Mouse (Mus musculus) right cerebral cortex, postnatal 10 days (tissue): ENCODE measurements around the gene Gls2.
"Not testable (repeated sequence)": the region's sequence is repeated elsewhere in the genome, so short reads cannot be mapped to it uniquely, and the experiment has no call there.

Source experiments
- DNase-seq, 2 experiments: peaks; one replicate each; pipeline ENCODE4 v3.0.0; 2021; ENCODE audit warnings: low spot score in 2 of 2

The Gls2 gene

DNA sequence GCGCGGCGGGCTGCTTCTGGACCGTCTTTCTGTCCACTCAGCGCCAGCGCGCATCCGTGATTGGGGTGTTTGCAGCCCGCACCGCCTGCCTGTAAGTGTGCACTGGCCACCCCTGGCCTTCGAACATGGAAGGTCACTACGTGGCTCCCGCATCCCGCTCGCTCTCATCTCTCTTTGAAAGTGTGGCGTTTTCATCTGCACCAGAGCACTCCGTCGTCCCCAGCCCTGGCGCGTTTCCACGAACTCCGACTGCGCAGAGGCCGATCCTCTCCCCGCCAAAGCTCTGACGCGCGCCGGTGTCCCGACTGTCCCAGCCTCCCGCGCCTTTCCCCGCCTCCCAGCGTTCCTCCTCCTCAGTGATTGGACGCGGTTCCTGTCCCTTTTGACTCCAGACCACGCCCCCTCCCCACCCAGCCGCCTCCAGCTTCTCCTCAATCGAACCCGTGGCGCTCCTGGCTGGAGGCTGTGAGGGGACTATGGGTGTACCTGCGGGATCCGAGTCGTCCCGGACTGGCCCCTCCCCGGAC is at the start of gene Gls2:
Gls2 (plus strand) TSS at position 434 of the 527 bp plus-strand sequence.
- peak; percentile 98 to 99 for DNase-seq

DNA sequence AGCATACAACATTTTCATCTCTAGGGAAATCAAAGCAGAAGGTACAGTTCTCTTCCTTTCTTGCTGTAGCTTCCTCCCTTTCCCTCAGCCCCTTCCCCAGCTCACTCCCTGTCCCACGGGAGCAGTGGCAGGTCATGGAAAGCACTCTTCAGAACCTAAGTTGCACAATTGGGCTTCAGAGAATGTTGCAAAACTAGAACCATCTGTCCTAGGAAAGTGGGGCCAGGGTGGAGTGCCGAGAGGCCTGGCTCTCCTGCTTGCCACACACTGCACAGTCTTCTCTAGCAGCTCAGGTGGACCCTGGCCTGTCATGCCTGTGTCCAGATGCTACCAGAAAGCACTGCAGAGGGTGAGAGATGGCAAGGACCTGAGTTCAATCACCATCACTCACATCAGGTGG is 49.3 kb upstream of the Gls2 start:
- no peak for DNase-seq

DNA sequence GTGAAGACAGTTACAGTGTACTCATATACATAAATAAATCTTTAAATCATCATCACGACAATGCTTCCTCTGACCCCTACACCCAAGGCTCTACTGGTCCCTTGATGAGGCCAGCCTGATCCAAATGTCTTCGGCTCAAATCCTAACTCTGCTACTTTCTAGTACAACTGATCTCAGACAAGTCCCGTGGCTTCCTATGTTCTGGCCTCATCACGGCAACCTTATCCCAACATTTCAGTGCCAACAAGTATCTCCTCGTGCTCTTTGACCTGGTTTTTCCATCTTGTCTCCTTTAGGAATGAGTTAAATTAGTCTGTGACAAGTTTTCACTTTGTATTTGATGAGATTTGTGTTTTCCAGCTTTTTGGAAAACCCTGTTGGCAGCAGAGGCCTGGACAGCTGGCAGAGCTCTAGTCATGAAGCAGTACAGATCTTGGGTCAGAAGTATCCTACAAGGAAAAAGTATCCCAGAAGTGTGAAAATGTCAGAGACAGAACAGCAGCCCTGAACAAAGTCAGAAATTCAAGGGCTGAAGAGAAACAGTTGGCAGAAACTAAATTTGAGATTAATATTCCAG is 45.4 kb upstream of the Gls2 start:
- DNase-seq: no peak

DNA sequence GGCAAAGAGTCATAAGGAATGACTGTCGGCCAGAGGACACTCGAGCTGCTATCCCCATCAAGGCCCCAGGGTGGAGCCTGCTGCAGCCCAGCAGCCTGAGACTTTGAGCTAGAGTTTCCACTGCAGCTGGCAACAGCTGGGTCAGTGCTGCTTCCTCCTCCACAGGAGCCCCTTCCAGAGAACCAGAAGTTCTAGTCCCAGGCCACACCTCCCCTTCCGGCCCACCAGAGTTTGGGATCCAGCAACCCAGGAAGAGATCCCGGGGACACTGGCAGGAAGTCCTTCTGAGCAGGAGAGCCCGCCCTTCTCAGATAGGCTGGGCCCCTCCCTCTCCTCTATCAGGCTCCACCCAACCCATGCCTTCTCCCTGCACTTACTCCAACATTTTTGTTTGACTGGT is 44.7 kb upstream of the Gls2 start:
- DNase-seq: peak in 1 of 2 experiments; percentile 34

DNA sequence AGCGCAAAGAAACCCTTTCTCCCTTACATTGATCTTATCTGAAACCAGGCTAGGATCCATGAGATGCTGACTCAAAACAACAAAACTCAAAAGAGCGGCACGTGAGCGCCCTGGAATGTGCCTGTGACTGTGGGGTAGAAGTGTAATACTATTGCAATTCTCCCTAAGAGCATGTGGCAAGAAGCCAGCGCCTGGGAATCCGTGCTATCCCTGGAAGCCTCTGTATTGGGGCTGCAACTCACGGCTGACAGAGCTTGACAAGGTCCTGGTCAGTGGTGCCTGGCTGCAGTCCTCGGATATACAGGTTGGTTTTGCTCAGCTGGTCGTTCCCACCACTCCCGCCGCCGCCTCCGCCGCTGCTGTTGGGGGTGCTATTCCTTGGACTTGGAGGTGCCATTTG is 43.3 kb upstream of the Gls2 start:
- DNase-seq: no peak

DNA sequence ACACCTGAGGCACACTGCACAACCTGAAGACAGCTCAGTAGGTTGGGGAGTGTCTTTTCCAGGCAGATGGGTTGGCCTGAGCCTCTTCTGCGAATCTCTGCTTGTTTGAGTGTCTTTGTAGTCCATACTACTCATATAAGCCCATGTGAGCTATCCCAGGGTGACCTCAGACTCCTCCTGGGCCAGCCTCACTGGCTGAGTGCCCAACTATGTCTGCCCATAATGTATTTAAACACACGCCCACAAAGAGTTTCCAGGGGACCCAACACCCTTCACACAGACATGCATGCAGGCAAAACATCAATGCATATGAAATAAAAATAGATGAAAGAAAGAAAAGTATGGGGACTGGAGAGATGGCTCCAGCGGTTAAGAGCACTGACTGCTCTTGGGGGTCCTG is 40.3 kb upstream of the Gls2 start:
- DNase-seq: no peak

DNA sequence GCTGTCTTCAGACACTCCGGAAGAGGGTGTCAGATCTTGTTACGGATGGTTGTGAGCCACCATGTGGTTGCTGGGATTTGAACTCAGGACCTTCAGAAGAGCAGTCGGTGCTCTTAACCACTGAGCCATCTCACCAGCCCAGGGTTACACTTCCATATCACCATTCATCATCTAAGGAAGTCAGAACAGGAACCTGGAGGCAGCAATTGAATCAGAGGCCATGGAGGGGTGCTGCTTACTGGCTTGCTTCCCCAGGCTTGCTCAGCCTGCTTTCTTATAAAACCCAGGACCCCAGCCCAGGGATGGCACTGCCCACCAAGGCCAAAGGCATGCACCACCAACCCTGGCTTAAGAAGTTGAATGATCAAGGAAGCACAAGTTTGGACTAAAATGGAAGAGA is 28.5 kb upstream of the Gls2 start:
- DNase-seq: not testable (repeated sequence)

DNA sequence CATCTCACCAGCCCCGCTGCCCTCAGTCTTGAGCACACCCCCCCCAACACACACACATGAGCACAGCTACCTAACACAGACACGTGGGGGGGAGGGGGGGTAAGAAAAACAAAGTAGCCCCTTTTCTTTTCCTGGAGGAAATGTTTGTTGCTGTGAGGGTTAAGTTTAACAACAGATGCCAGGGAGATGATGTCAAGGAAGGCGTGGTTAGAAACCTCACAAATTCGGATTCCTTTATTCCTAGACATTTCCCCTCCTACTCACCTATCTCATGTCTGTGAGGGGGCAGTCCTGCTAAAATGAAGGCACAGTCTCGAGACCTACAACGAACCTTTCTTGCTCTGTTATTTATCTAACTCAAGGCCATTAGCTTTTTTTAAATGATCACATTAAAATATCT is 27.2 kb upstream of the Gls2 start:
- DNase-seq: no peak

DNA sequence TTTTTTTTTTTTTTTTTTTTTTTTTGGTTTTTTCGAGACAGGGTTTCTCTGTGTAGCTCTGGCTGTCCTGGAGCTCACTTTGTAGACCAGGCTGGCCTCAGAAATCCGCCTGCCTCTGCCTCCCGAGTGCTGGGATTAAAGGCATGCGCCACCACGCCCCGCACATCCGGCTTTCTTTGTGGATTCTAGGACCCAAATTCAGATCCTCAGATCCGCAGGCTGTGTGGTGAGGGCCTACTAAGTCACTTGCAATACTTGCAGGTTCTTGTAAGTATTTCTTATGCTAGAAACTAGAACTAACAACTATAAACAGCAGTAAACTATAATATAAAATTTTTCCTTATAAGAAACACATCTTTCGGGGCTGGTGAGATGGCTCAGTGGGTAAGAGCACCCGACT is 22.9 kb upstream of the Gls2 start:
- not testable (repeated sequence) for DNase-seq

DNA sequence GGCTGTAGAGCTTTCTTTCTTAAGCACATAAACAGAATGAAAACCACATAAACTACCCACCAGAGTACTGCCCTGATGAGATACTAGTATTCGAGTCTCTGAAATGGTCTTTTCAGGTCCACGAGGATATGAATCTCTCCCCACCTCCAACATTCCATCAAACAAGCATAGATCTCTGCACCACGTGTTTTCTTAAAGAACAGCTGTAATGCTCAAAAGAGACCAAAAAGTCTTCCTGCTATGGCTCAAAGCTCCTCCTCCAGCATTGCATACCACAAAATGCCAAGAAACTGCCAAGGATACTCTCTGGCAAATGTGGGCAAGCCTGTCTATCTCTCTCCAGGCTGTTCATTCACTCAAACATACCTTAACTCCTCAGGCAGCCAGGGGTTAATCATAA is 19.0 kb upstream of the Gls2 start:
- no peak for DNase-seq

DNA sequence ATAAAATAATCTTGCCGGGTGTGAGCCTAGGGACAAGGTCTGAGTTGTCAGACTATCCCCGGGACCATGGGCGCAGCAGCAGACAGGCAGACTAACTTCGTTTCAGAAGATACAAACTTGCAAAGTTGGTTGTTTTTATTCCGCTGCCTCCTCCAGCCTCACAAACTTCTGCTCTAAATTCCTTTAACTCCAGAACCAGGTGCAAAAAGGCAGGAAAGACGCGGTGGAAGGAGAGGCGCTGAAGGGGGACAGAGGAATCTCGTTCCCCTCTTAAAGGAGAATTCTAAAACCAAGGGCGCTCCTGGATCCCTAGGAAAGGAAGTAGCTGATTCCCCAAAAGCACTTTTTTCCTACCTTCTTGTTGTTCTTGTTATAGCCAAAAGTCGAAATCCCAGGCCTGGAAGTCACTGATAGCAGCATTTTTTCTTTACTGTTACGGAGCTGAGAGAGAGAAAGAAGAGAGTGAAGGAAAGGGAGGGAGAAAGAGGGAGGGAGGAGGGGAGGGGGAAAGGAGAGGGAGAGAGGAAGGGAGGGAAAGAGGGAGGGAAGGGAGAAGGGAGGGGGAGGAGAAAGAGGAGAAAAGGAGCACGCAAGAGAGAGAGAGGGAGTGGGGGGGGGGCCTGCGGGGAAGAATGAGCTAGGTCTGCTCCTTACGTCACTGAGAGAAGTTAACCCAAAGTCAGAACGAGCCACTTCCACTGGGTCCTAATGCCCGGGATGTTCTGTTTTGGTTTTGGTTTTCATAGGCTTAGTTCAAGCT is 18.1 kb upstream of the Gls2 start:
- peak; percentile 45 to 49 for DNase-seq

DNA sequence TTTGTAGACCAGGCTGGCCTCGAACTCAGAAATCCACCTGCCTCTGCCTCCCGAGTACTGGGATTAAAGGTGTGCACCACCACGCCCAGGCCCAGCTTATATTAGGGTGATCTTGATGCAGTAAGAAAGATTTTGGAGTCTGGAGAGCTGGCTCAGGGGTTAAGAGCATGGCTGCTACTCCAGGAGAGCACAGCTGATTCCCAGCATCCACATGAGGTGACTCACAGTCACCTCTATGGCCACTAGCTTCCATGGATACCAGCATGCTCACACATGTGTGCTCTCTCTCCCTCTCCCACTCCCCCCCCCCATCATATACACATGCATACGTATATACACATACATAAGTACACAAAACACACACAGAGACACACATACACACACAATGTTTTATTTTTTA is 16.9 kb upstream of the Gls2 start:
- no peak for DNase-seq

DNA sequence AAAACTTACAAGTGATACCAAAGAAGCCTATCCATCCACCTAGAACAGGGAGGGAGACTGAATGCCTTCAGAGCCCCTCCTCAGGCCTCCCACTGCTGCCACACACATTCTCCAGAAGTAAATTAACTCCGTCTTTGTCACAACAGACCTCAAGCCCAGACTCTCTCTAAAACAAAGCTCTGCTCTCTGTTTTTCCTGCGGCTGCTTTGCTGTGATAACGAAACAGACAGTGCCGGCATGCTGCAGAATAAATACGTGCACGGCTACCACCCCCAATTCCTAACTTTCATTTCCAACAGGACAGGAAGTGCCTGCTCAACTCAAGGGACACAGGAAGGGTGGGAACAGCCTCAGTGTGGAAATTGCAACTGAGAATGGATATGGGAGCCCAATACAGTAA is 14.3 kb upstream of the Gls2 start, which contains the start of gene Rbms2:
Rbms2 (minus strand) TSS at position 309 of the 400 bp plus-strand sequence.
- DNase-seq: no peak

DNA sequence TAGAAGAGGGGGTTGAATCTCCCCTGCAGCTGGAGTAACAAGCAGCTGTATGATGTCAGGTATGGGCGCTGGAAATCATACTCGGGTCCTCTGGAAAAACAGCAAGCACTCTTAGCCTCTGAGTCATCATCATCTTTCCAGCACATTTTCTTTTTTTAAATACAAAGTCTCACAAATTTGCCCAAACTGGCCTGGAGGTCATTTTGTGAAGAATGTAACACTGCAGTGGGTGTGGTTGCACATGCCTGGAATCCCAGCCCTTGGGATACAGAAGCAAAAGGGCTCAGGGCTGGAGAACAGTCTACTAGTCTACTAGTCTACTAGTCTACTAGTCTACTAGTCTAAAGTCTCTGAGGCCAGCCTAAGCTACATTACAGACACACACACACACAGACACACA is 10.0 kb upstream of the Gls2 start:
- DNase-seq: no peak

DNA sequence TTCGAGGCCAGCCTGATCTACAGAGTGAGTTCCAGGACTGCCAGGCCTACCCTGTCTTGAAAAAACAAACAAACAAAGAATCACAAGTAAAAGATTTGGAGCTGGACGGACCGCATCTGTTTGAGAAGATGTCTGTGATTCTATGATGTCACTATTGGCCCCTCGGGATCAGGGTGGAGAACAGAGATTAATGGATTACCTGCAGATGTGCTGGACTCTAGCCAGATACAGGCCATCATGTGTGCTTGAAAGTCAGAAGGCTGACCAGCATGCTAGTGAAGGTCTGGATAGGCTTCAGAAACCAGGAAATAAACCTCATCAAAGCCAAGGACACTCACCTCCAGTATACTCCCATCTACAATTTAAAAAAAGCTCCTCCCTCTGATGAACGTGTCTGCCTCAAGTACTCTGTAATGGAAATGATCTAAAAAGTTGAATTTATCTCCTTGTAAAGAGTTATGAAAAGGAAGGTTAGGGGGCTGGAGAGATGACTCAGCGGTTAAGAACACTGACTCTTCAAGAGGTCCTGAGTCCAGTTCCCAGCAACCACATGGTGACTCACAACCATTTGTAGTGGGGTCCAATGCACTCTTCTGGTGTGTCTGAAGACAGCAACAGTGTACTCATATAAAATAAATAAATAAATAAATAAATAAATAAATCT is 8.8 kb upstream of the Gls2 start:
- no peak for DNase-seq

DNA sequence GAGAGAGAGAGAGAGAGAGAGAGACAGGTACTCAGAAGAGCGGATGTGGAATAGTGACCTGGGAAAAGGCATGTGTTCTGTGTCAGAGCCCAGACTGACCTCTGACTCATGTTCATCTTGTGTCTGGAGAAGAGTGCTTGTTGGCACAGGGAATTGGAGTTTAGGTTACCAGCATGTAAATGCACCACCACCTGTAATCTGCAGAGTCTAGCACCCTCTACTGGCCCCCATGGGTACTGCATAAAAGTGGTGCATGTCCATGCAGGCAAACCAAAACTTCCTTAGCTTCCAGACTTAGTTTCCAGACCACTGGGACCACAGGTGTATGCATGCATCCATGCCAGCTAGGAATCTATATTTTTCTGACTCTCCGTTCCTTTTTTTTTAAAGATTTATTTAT is 8.3 kb upstream of the Gls2 start:
- peak; percentile 63 to 76 for DNase-seq

DNA sequence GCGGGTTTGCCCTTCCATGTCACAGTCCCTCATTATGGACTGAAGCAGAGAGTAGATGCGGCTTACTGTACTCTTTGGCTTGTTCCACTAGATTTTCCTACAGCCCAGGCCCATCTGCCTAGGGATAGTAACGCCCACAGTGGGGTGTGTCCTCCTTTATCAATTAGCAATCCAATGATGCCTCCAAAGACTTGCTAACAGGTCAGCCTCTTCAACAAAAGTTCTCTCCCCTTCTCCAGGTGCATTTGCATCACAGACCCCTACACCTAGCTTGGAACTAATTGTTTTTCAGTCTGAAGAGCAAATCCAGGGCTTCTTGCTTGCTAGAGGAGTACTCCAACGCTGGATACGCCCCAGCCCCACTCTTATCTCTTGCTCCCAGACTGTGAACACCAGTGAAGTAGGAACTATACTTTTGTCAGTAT is 7.1 kb upstream of the Gls2 start:
- no peak for DNase-seq

DNA sequence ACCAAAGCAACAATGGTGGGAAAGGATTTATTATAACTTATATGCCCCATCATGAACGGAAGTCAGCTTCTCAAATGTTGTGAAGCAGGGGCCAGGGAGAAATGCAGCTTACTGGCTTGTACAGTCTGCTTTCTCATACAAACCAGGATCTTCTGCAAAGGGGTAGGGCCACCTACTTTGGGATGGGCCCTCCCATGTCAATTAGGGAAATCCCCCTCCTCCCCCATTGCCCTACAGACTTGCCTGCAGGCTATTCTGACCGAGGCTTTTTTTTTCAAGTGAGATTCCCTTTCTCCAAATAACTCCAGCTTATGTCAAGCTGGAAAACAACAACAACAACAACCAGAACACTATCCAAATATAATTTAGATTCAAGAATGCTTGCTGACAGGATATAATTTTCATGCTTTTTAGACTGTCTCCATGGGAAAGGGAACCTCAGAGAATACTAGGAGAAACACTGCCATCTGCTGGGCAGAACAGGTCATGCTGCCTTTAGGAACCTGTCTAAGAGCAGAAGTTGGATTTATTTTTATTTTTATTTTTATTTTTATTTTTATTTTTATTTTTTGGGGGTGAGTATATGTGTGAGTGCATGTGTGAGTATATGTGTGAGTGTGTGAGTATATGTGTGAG is 5.9 kb upstream of the Gls2 start:
- peak; percentile 78 to 85 for DNase-seq

DNA sequence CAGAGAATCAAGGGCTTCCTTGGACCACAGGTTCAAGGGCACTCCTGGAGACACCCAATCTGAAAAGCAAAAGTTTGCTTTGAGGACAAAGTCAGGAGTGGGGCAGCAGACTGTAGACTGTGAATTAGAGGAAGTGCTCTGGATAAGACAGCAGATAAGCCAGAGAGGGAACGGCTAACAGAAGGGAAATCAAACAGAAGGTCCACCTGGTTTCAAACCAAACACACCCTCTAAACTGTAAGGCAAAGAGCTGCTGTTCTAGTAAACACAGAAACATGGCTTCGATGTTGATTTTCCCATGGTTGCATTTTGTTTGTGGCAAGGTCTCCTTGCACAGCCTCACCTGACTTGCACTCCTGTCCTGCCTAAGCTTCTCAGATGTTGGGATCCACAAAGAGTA is 2.8 kb upstream of the Gls2 start:
- DNase-seq: no peak

DNA sequence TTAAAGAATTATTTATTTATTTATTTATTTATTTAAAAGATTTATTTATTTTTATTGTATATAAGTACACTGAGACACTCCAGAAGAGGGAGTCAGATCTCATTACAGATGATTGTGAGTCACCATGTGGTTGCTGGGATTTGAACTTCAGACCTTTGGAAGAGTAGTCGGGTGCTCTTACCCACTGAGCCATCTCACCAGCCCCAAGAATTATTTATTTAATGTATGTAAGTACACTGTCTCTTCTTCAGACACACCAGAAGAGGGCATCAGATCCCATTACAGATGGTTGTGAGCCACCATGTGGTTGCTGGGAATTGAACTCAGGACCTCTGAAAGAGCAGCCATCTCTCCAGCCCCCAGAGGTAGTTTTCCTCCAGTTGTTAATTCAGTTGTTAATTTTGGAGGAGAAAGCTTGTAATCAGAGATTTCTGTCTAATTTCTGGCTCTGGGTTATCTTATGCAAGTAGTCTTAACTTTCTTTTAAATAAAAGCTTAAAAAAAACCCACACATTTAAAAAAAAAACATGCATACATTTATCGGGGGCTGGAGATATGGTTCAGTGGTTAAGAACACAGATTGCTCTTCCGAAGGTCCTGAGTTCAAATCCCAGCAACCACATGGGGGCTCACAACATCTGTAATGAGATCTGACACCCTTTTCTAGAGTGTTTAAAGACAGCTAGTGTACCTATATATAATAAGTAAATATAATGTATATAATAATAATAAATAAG is 2.1 kb upstream of the Gls2 start:
- DNase-seq: not testable (repeated sequence)

DNA sequence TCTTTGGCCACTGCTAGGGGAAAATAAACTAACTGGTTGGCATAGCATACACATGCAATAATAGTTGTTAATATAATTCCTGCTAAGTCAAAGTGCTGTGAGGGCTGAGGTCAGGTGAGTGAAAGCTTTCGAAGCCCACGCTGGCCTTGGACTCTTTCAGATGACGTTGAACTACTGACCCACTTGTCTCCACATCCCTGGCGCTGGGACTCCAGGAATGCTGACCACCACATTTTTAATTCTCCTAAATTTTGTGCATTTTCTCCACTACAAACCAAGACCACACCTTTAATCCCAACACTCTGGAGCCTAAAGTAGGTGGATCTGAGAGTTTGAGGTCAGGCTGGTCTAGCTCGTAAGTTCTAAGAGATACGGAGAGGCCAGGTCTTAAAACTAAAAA is 1.1 kb upstream of the Gls2 start:
- no peak for DNase-seq
